Mouse (Mus musculus): ENCODE data around the gene Ccdc17. TPM values are rescaled to one million over a fixed set of nuclear protein-coding genes. Genes with fewer than 3 reads are reported as not detected.

The Ccdc17 gene
- polyA plus RNA-seq, 1 experiment from 2014 or later: 1.7 TPM

- no peaks in the 10 kb centered on the region for H3K27me3 ChIP-seq (ENCODE audit: insufficient read depth, poor library complexity, severe bottlenecking)
- DNase-seq (ENCODE audit: low spot score): no peak
- no peak overlapping the region for H3K4me3 ChIP-seq
- H3K4me1 ChIP-seq: peaks cover 15% of the 10 kb centered on the region
- 89% methylated on average over 4 of the region's 4 CpGs for WGBS
- no peak overlapping the region for H3K27ac ChIP-seq
- peaks cover 47% of the 10 kb centered on the region for H3K36me3 ChIP-seq
- no peaks in the 10 kb centered on the region for H3K9me3 ChIP-seq
Observed at GRCm38 (mm10) chr4:116624831-116625230, 28.4 kb downstream of the Ccdc17 start.

- peak overlapping the region; percentile 99 for H3K27ac ChIP-seq
- H3K27me3 ChIP-seq (ENCODE audit: insufficient read depth, poor library complexity, severe bottlenecking): no peaks in the 10 kb centered on the region
- peak; percentile 97 for DNase-seq (ENCODE audit: low spot score)
- no peaks in the 10 kb centered on the region for H3K9me3 ChIP-seq
- H3K36me3 ChIP-seq: peaks cover 29% of the 10 kb centered on the region
- under 1% methylated on average over 53 of the region's 53 CpGs for WGBS
- H3K4me1 ChIP-seq: peaks cover 15% of the 10 kb centered on the region
- H3K4me3 ChIP-seq: peak overlapping the region; percentile 98
Observed at GRCm38 (mm10) chr4:116626658-116627358, 30.4 kb downstream of the Ccdc17 start.

DNA sequence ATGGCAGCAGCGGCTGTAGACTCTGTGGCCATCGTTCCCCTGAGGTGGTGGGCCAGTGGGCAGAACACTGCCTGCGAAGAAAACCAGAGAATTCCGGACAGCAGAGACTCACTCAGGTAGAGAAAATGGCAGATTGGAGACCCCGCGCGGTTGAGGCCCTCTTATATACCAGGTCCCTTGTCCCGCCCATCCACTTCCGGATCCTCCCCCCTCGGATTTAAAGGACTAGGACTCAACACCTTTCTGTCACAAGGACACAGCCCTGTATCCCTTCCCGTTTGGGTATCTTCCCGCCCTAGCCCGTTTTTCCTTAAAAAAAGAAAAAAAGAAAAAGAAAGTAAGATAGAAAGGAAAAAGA, 30.9 kb downstream of the Ccdc17 start:
- H3K27me3 ChIP-seq (ENCODE audit: insufficient read depth, poor library complexity, severe bottlenecking): no peaks in the 10 kb centered on the region
- peaks cover 27% of the 10 kb centered on the region for H3K36me3 ChIP-seq
- peak; percentile 95 for DNase-seq (ENCODE audit: low spot score)
- H3K4me3 ChIP-seq: peak overlapping the region; percentile 98
- peak overlapping the region; percentile 99 for H3K27ac ChIP-seq
- WGBS: under 1% methylated on average over 13 of the region's 13 CpGs
- no peaks in the 10 kb centered on the region for H3K9me3 ChIP-seq
- H3K4me1 ChIP-seq: peaks cover 15% of the 10 kb centered on the region

GRCm38 (mm10) chr4:116627722-116628662, 31.5 kb downstream of the Ccdc17 start, which contains the start of gene Nasp:
Gene Nasp (minus strand): TSS chr4:116627941.
- DNase-seq (ENCODE audit: low spot score): peak; percentile 94
- Histone ChIP-seq H3K4me1 (peaks cover 15% of the 10 kb centered on the region), H3K27ac (peak within 1 kb of the TSS; percentile 99), H3K4me3 (peak within 1 kb of the TSS; percentile 98), H3K27me3 (ENCODE audit: insufficient read depth, poor library complexity, severe bottlenecking) (no peaks in the 10 kb centered on the region), H3K9me3 (no peaks in the 10 kb centered on the region), H3K36me3 (peaks cover 23% of the 10 kb centered on the region)
- 8% methylated on average over 23 of the region's 23 CpGs for WGBS

- no peaks in the 10 kb centered on the region for H3K9me3 ChIP-seq
- H3K4me3 ChIP-seq: no peak overlapping the region
- no peak overlapping the region for H3K27ac ChIP-seq
- H3K4me1 ChIP-seq: no peaks in the 10 kb centered on the region
- DNase-seq (ENCODE audit: low spot score): no peak
- H3K27me3 ChIP-seq (ENCODE audit: insufficient read depth, poor library complexity, severe bottlenecking): no peaks in the 10 kb centered on the region
- H3K36me3 ChIP-seq: peaks cover 70% of the 10 kb centered on the region
- 90% methylated on average over 1 of the region's 1 CpGs for WGBS
Observed at GRCm38 (mm10) chr4:116635197-116635596, 38.7 kb downstream of the Ccdc17 start.

DNA sequence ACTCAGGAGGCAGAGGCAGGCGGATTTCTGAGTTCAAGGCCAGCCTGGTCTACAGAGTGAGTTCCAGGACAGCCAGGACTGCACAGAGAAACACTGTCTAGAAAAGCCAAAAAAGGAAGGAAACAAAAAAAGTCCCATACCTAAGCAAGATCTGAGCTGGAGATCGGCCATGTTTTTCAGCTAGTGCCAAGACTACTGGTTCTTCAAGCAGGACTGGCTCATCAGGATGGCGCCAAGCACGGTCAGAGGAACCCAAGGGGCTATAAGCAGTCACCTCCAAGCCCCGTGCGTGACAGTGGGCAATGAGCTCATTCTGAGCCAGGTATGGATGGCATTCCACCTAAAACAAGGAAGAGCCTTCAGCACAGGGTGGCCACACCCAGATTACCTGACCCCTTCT, 42.4 kb downstream of the Ccdc17 start:
- Histone ChIP-seq H3K27me3 (ENCODE audit: insufficient read depth, poor library complexity, severe bottlenecking) (no peaks in the 10 kb centered on the region), H3K36me3 (peaks cover 97% of the 10 kb centered on the region), H3K4me3 (no peak overlapping the region), H3K27ac (no peak overlapping the region), H3K9me3 (no peaks in the 10 kb centered on the region), H3K4me1 (no peaks in the 10 kb centered on the region)
- WGBS: 94% methylated on average over 6 of the region's 6 CpGs
- no peak for DNase-seq (ENCODE audit: low spot score)

DNA sequence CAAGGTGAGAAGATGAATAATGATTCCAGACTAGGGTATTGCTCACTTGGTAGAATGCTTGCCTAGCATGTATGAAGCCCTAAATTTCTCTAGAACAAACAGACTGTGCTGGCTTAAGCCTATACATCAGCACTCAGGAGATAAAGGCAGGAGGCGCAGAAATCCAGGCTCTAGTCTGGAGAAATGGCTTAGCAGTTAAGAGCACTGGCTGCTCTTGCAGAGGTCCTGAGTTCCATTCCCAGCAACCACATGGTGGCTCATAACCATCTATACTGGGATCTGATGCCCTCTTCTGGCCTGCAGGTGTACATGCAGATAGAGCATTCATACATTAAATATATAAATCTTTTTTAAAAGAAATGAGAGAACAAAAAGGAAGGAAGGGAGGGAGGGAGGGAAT, 45.6 kb downstream of the Ccdc17 start:
- Histone ChIP-seq H3K9me3 (no peaks in the 10 kb centered on the region), H3K4me3 (no peak overlapping the region), H3K27me3 (ENCODE audit: insufficient read depth, poor library complexity, severe bottlenecking) (no peaks in the 10 kb centered on the region), H3K4me1 (peaks cover 5% of the 10 kb centered on the region; the same call in 1 of the 2 replicates), H3K27ac (no peak overlapping the region), H3K36me3 (peaks cover 91% of the 10 kb centered on the region)
- 98% methylated on average over 1 of the region's 1 CpGs for WGBS
- no peak for DNase-seq (ENCODE audit: low spot score)

- peaks cover 89% of the 10 kb centered on the region for H3K36me3 ChIP-seq
- H3K9me3 ChIP-seq: no peaks in the 10 kb centered on the region
- H3K4me1 ChIP-seq: peaks cover 15% of the 10 kb centered on the region; the same call in 1 of the 2 replicates
- 64% methylated on average over 6 of the region's 6 CpGs for WGBS
- no peak overlapping the region for H3K4me3 ChIP-seq
- H3K27me3 ChIP-seq (ENCODE audit: insufficient read depth, poor library complexity, severe bottlenecking): no peaks in the 10 kb centered on the region
- DNase-seq (ENCODE audit: low spot score): no peak
- H3K27ac ChIP-seq: no peak overlapping the region
Observed at GRCm38 (mm10) chr4:116644326-116644725, 47.9 kb downstream of the Ccdc17 start.

GRCm38 (mm10) chr4:116645624-116646023, 49.2 kb downstream of the Ccdc17 start:
- Histone ChIP-seq H3K36me3 (peaks cover 81% of the 10 kb centered on the region), H3K4me3 (no peak overlapping the region), H3K27ac (no peak overlapping the region), H3K4me1 (peaks cover 25% of the 10 kb centered on the region), H3K9me3 (no peaks in the 10 kb centered on the region), H3K27me3 (ENCODE audit: insufficient read depth, poor library complexity, severe bottlenecking) (no peaks in the 10 kb centered on the region)
- WGBS: 78% methylated on average over 7 of the region's 7 CpGs
- DNase-seq (ENCODE audit: low spot score): no peak

- Histone ChIP-seq H3K4me3 (peak overlapping the region; percentile 97), H3K36me3 (peaks cover 46% of the 10 kb centered on the region), H3K27ac (no peak overlapping the region), H3K4me1 (peaks cover 30% of the 10 kb centered on the region), H3K9me3 (no peaks in the 10 kb centered on the region), H3K27me3 (ENCODE audit: insufficient read depth, poor library complexity, severe bottlenecking) (no peaks in the 10 kb centered on the region)
- WGBS: 98% methylated on average over 2 of the region's 2 CpGs
- no peak for DNase-seq (ENCODE audit: low spot score)
Observed at GRCm38 (mm10) chr4:116649411-116649810, 53.0 kb downstream of the Ccdc17 start.

Other genes with a start within 250 kb of the Ccdc17 start
- 15.4 and 15.5 TPM in 2 replicates for gene Mast2, start 132.5 kb upstream of the Ccdc17 start, polyA plus RNA-seq (2016; fragmentation: Nextera tagmentation; extraction: Ambion mirVana)
- 13.8 and 17.5 TPM in 2 replicates for gene Ipp, start 89.1 kb upstream of the Ccdc17 start, polyA plus RNA-seq (2016; fragmentation: Nextera tagmentation; extraction: Ambion mirVana)
- gene Tmem69, start 40.7 kb upstream of the Ccdc17 start, polyA plus RNA-seq (2016; fragmentation: Nextera tagmentation; extraction: Ambion mirVana): 23.8 and 24.5 TPM in 2 replicates
- gene Gpbp1l1, start 39.0 kb upstream of the Ccdc17 start, polyA plus RNA-seq (2016; fragmentation: Nextera tagmentation; extraction: Ambion mirVana): 16.8 and 28.4 TPM in 2 replicates
- 130 and 174 TPM in 2 replicates for gene Nasp, start 31.3 kb downstream of the Ccdc17 start, polyA plus RNA-seq (2016; fragmentation: Nextera tagmentation; extraction: Ambion mirVana)
- gene Akr1a1, start 55.0 kb downstream of the Ccdc17 start, polyA plus RNA-seq (2016; fragmentation: Nextera tagmentation; extraction: Ambion mirVana): 664 and 694 TPM in 2 replicates
- 1,191 and 1,224 TPM in 2 replicates for gene Prdx1, start 88.9 kb downstream of the Ccdc17 start, polyA plus RNA-seq (2016; fragmentation: Nextera tagmentation; extraction: Ambion mirVana)
- 33.6 and 37.0 TPM in 2 replicates for gene Mmachc, start 111.8 kb downstream of the Ccdc17 start, polyA plus RNA-seq (2016; fragmentation: Nextera tagmentation; extraction: Ambion mirVana)
- 21.2 and 23.2 TPM in 2 replicates for gene Ccdc163, start 111.9 kb downstream of the Ccdc17 start, polyA plus RNA-seq (2016; fragmentation: Nextera tagmentation; extraction: Ambion mirVana)
- 3.2 and 5.1 TPM in 2 replicates for gene Tesk2, start 124.3 kb downstream of the Ccdc17 start, polyA plus RNA-seq (2016; fragmentation: Nextera tagmentation; extraction: Ambion mirVana)
- gene Toe1, start 211.0 kb downstream of the Ccdc17 start, polyA plus RNA-seq (2016; fragmentation: Nextera tagmentation; extraction: Ambion mirVana): 24.5 and 29.4 TPM in 2 replicates
- 13.9 and 19.4 TPM in 2 replicates for gene Mutyh, start 211.1 kb downstream of the Ccdc17 start, polyA plus RNA-seq (2016; fragmentation: Nextera tagmentation; extraction: Ambion mirVana)
- 0.73 and 1.3 TPM in 2 replicates for gene Hpdl, start 225.1 kb downstream of the Ccdc17 start, polyA plus RNA-seq (2016; fragmentation: Nextera tagmentation; extraction: Ambion mirVana)

Data from heart, embryonic 10.5 days (tissue).